Mouse (Mus musculus) megakaryocyte, embryonic 14.5 days (primary cell): ENCODE data around the gene Trdn.

Experiments used
- FLI1 ChIP-seq: IDR thresholded peaks from 2 replicates; pipeline ENCODE4 v1.6.1; 2012; ENCODE audit warnings: low read length, inconsistent platforms, mixed read lengths
- GATA1 ChIP-seq: IDR thresholded peaks from 3 replicates; pipeline ENCODE4 v1.6.1; 2012; ENCODE audit warnings: mixed read lengths, low read length, inconsistent platforms, borderline replicate concordance

DNA sequence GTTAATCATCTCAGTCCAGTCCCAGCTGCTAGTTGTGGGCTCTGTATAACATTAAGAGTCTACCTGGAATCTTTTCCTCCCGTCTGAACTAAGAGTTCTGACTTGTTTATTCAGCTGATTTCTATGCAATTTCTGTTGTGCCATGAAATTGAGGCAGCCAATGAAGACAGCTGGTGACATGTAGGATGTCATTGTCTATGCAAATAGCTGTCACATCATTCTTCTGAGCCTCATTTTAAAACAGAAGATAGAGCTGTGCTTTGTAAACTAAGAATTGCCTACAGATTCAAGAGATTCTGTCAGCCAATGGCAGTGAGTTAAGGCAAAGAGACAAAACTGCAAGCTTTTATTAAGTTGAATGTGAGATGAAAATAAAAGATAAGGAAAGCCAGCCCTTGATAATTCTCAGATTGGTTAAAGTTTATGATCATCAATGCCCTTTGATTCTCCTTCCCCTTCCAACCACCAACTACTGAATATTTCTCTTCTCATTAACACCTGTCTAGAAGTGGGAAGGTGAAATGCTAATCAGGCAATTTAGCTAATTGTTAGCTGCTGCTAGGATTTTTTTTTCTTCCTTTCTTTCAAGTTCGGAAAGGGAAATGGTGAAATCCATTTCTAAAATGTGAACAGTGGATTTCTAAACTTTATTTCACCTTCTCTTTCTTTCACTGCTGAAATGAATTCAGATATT, 1.9 kb downstream of the Trdn start:
- TF ChIP-seq GATA1 (no peak), FLI1 (no peak)
